Mouse (Mus musculus) CH12.LX (cell line): ENCODE measurements around the gene Olfr59. TPM values are rescaled to one million over a fixed set of nuclear protein-coding genes. Genes with fewer than 3 reads are reported as not detected.

ENCODE experiments used
- polyA plus RNA-seq: library from polyadenylated mRNA; unstranded; fragments of >175 nt; gene quantifications from 2 replicates; pipeline ENCODE4 v1.2.1, GENCODE M21; 2012; ENCODE audit warnings: low read depth; ENCODE audit not compliant: insufficient read length
- total RNA-seq, 2 experiments: library from RNA; depleted of rRNA; stranded (reverse); fragments of 300-350 nt in 1 of 2; fragments of >200 nt in 1 of 2; gene quantifications; 2 replicates each; pipeline ENCODE4 v1.2.3; 2012 to 2014

The Olfr59 gene
- total and polyA plus RNA-seq, 3 experiments, result not detected

Other genes starting within 250 kb of the Olfr59 start
- gene Olfr139, start 227.2 kb upstream of the Olfr59 start, total RNA-seq (2012; rRNA removed), result not detected in 2 replicates
- gene Olfr139, start 227.2 kb upstream of the Olfr59 start, total RNA-seq (2014; rRNA removed), result not detected in 2 replicates
- not detected in 2 replicates for gene Olfr139, start 227.2 kb upstream of the Olfr59 start, polyA plus RNA-seq
- not detected in 2 replicates for gene Olfr399, start 227.1 kb upstream of the Olfr59 start, total RNA-seq (2012; rRNA removed)
- gene Olfr399, start 227.1 kb upstream of the Olfr59 start, total RNA-seq (2014; rRNA removed), result not detected in 2 replicates
- gene Olfr399, start 227.1 kb upstream of the Olfr59 start, polyA plus RNA-seq, result not detected in 2 replicates
- not detected in 2 replicates for gene Zfp616, start 213.8 kb upstream of the Olfr59 start, total RNA-seq (2012; rRNA removed)
- gene Zfp616, start 213.8 kb upstream of the Olfr59 start, total RNA-seq (2014; rRNA removed), result not detected in 2 replicates
- not detected in 2 replicates for gene Zfp616, start 213.8 kb upstream of the Olfr59 start, polyA plus RNA-seq
- not detected in 2 replicates for gene Olfr401, start 170.0 kb upstream of the Olfr59 start, total RNA-seq (2012; rRNA removed)
- gene Olfr401, start 170.0 kb upstream of the Olfr59 start, total RNA-seq (2014; rRNA removed), result not detected in 2 replicates
- not detected in 2 replicates for gene Olfr401, start 170.0 kb upstream of the Olfr59 start, polyA plus RNA-seq
- not detected in 2 replicates for gene Olfr402, start 130.2 kb upstream of the Olfr59 start, total RNA-seq (2012; rRNA removed)
- gene Olfr402, start 130.2 kb upstream of the Olfr59 start, total RNA-seq (2014; rRNA removed), result not detected in 2 replicates
- not detected in 2 replicates for gene Olfr402, start 130.2 kb upstream of the Olfr59 start, polyA plus RNA-seq
- gene Olfr403, start 97.5 kb upstream of the Olfr59 start, total RNA-seq (2012; rRNA removed), result not detected in 2 replicates
- gene Olfr403, start 97.5 kb upstream of the Olfr59 start, total RNA-seq (2014; rRNA removed), result not detected in 2 replicates
- gene Olfr403, start 97.5 kb upstream of the Olfr59 start, polyA plus RNA-seq, result not detected in 2 replicates
- gene Olfr43, start 72.4 kb upstream of the Olfr59 start, total RNA-seq (2012; rRNA removed), result not detected in 2 replicates
- not detected in 2 replicates for gene Olfr43, start 72.4 kb upstream of the Olfr59 start, total RNA-seq (2014; rRNA removed)
- not detected in 2 replicates for gene Olfr43, start 72.4 kb upstream of the Olfr59 start, polyA plus RNA-seq
- not detected in 2 replicates for gene Olfr406, start 23.9 kb upstream of the Olfr59 start, total RNA-seq (2012; rRNA removed)
- gene Olfr406, start 23.9 kb upstream of the Olfr59 start, total RNA-seq (2014; rRNA removed), result not detected in 2 replicates
- not detected in 2 replicates for gene Olfr406, start 23.9 kb upstream of the Olfr59 start, polyA plus RNA-seq
- not detected in 2 replicates for gene Olfr410, start 54.3 kb downstream of the Olfr59 start, total RNA-seq (2012; rRNA removed)
- not detected in 2 replicates for gene Olfr410, start 54.3 kb downstream of the Olfr59 start, total RNA-seq (2014; rRNA removed)
- not detected in 2 replicates for gene Olfr410, start 54.3 kb downstream of the Olfr59 start, polyA plus RNA-seq
- not detected in 2 replicates for gene Olfr411, start 68.9 kb downstream of the Olfr59 start, total RNA-seq (2012; rRNA removed)
- not detected in 2 replicates for gene Olfr411, start 68.9 kb downstream of the Olfr59 start, total RNA-seq (2014; rRNA removed)
- not detected in 2 replicates for gene Olfr411, start 68.9 kb downstream of the Olfr59 start, polyA plus RNA-seq
- not detected in 2 replicates for gene Olfr412, start 78.3 kb downstream of the Olfr59 start, total RNA-seq (2012; rRNA removed)
- gene Olfr412, start 78.3 kb downstream of the Olfr59 start, total RNA-seq (2014; rRNA removed), result not detected in 2 replicates
- gene Olfr412, start 78.3 kb downstream of the Olfr59 start, polyA plus RNA-seq, result not detected in 2 replicates